Mouse (Mus musculus) forebrain, embryonic 14.5 days (tissue): Measurements from ENCODE around the gene Plxna4. TPM values are rescaled to one million over a fixed set of nuclear protein-coding genes. Genes with fewer than 3 reads are reported as not detected.

Experiments used
- ATAC-seq: fragments of 200-750 bp; cut with Nextera tagmentation; 2 replicates; pipeline ENCODE4 v1.8.0; 2017; ENCODE audit warnings: mild to moderate bottlenecking, moderate library complexity
- DNase-seq: peaks from one replicate; pipeline ENCODE4 v3.0.0-alpha.2; 2015; ENCODE audit warnings: low spot score
- H3K27ac ChIP-seq: fragments of 300-500 bp; sonication (generic); 2 replicates; pipeline ENCODE4 v1.5.1; 2014; ENCODE audit warnings: low read depth, mild to moderate bottlenecking, control low read depth, low read length, moderate library complexity
- H3K27me3 ChIP-seq: fragments of 300-500 bp; sonication (generic); replicated peaks from 2 replicates; pipeline ENCODE4 v1.6.1; 2014; ENCODE audit warnings: low read length, control low read depth, mixed read lengths; ENCODE audit not compliant: control insufficient read depth, insufficient read depth
- H3K36me3 ChIP-seq: fragments of 300-500 bp; sonication (generic); 2 replicates; pipeline ENCODE4 v1.6.1; 2014; ENCODE audit warnings: low read length, control low read depth; ENCODE audit not compliant: control insufficient read depth, insufficient read depth
- H3K4me1 ChIP-seq: fragments of 300-500 bp; sonication (generic); 2 replicates; pipeline ENCODE4 v1.6.1; 2014; ENCODE audit warnings: antibody characterized with exemption, low read length, control low read depth; ENCODE audit not compliant: control insufficient read depth, insufficient read depth
- H3K4me2 ChIP-seq: fragments of 300-500 bp; sonication (generic); 2 replicates; pipeline ENCODE4 v1.6.1; 2014; ENCODE audit warnings: mild to moderate bottlenecking, control low read depth, low read length
- H3K4me3 ChIP-seq: fragments of 300-500 bp; sonication (generic); 2 replicates; pipeline ENCODE4 v1.5.1; 2014; ENCODE audit warnings: low read depth, low read length, control low read depth
- H3K9ac ChIP-seq: fragments of 300-500 bp; sonication (generic); 2 replicates; pipeline ENCODE4 v1.6.1; 2014; ENCODE audit warnings: mild to moderate bottlenecking, low read length, control low read depth, moderate library complexity
- H3K9me3 ChIP-seq: fragments of 300-500 bp; sonication (generic); replicated peaks from 2 replicates; pipeline ENCODE4 v1.6.1; 2016; ENCODE audit warnings: low read length, control low read depth, mixed read lengths; ENCODE audit not compliant: control insufficient read depth
- WGBS: fragments of 180-500 bp; shearing (Covaris S2); extraction: QIAGEN DNeasy Blood & Tissue Kit; methylation state at CpG from one replicate; pipeline ENCODE4 v1.1.7; 2014; 5-methylcytosine and 5-hydroxymethylcytosine counted together
- polyA plus RNA-seq: library from polyadenylated mRNA; unstranded; fragments of >200 nt; fragmentation: Nextera tagmentation; extraction: Ambion mirVana; gene quantifications from 2 replicates; pipeline ENCODE4 v1.2.1, GENCODE M21; 2014

Gene Plxna4
- polyA plus RNA-seq, 1 experiment from 2014 or later = 19.9 TPM

DNA sequence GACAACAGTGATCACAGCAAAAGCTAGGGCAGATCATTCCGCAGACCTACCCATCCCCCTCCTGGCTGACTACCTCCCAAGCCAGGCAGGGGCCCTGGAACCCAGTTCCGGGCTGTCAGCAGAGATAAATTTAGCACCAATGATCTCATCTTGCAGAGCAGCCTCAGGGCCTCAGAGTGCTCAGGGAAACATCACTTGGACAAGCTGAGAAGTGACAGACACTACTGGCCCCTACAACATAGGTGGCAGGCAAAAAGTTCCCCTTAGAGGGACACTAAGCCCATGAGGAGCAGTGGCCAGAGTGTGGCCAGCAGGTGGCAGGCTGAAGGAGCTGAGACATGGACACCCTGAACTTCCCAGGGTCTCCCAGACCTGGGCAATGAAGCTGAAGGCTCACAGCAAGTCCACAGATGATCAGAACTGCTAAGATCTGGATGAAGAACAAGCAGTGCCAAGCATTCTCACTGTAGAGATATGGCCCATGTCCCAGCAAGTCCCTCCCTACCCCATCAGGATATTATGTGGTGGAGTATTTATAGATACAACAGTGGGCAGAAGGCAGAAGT lies 108.7 kb downstream of the Plxna4 start:
- H3K9ac ChIP-seq = no peak overlapping the region
- no peaks in the 10 kb centered on the region for H3K36me3 ChIP-seq
- no peaks in the 10 kb centered on the region for H3K9me3 ChIP-seq
- 0 out of 2 replicates have a peak, but pooled peaks cover 6% of the 10 kb centered on the region for H3K4me1 ChIP-seq
- H3K27me3 ChIP-seq = no peaks in the 10 kb centered on the region
- DNase-seq (no peak), ATAC-seq (no peak)
- 62% methylated on average over 2 of the region's 2 CpGs for WGBS
- no peak overlapping the region for H3K4me3 ChIP-seq
- H3K27ac ChIP-seq = no peak overlapping the region
- no peak overlapping the region for H3K4me2 ChIP-seq

DNA sequence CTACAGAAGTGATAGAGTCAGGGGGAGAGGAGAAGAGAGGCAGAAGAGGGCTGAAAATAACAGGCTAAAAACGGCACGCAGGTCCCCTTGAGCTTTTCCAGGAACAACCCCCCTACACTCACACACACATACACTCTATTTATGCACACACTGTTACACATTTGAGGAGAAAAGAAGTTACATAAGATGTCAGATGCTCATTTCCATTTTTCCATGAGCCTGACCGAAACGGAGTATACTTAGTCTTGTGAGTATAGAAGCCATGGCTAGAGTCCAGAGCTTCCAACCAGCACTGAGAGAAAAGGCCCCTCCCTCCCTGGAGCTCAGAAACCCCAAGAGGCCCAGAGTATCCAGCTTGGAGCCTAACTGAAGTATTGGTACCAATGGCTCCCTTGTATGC lies 112.0 kb downstream of the Plxna4 start:
- H3K27me3 ChIP-seq = no peaks in the 10 kb centered on the region
- no peaks in the 10 kb centered on the region for H3K36me3 ChIP-seq
- no peaks in the 10 kb centered on the region for H3K9me3 ChIP-seq
- ATAC-seq = no peak
- WGBS = 89% methylated on average over 4 of the region's 4 CpGs
- H3K4me2 ChIP-seq = no peak overlapping the region
- no peak overlapping the region for H3K4me3 ChIP-seq
- no peak overlapping the region for H3K9ac ChIP-seq
- 0 out of 2 replicates have a peak, but pooled peaks cover 3% of the 10 kb centered on the region for H3K4me1 ChIP-seq
- no peak for DNase-seq
- H3K27ac ChIP-seq = no peak overlapping the region

DNA sequence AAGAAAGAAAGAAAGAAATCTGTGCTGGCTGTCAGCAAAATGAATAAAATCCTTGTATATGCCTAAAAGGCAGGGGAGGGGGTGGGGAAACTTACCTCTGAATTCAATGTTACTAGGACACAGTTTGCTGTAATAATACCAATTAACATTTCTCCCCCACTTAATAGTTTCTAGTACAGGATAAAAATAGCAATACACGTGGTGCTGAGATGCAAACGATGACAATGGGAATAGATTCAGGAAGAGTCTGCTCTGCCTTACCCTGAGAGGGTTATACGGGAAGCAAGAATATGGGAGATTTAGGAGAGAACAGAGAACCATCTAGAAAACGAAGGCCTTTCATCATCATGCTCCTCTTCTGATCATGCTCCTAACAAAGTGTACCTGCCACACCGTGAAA lies 115.9 kb downstream of the Plxna4 start:
- no peak overlapping the region for H3K9ac ChIP-seq
- WGBS = 74% methylated on average over 5 of the region's 5 CpGs
- ATAC-seq (no peak), DNase-seq (no peak)
- no peaks in the 10 kb centered on the region; the same call in 1 of the 2 replicates for H3K4me1 ChIP-seq
- H3K27me3 ChIP-seq = no peaks in the 10 kb centered on the region
- H3K9me3 ChIP-seq = no peaks in the 10 kb centered on the region
- H3K4me2 ChIP-seq = no peak overlapping the region
- H3K27ac ChIP-seq = peak overlapping the region; percentile 24; the same call in 1 of the 2 replicates
- H3K36me3 ChIP-seq = no peaks in the 10 kb centered on the region
- no peak overlapping the region for H3K4me3 ChIP-seq

DNA sequence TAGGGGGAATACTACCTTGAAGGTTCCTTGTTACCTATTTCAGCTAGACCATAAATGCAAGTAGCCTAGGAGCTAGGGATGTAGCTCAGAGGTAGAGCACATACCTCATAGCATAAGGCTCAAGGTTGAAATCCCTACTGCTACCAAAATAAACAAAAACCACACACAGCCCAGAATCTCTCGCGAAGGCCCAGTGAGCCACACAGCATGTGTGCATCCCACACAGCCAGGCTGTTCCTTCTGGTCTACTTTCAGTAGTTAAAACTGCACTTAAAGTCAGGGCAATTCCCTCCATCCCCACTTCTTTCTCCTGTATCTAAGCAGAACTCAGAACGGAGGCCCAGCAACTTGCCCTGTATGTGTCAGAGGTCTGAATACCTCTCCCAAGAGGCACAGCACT lies 116.4 kb downstream of the Plxna4 start:
- H3K27ac ChIP-seq = peak overlapping the region; percentile 21; the same call in 1 of the 2 replicates
- no peak overlapping the region for H3K4me2 ChIP-seq
- ATAC-seq (no peak), DNase-seq (no peak)
- H3K27me3 ChIP-seq = no peaks in the 10 kb centered on the region
- no peaks in the 10 kb centered on the region for H3K36me3 ChIP-seq
- H3K4me1 ChIP-seq = no peaks in the 10 kb centered on the region; the same call in 1 of the 2 replicates
- H3K9ac ChIP-seq = no peak overlapping the region
- H3K4me3 ChIP-seq = no peak overlapping the region
- WGBS = 64% methylated on average over 3 of the region's 3 CpGs
- H3K9me3 ChIP-seq = no peaks in the 10 kb centered on the region

DNA sequence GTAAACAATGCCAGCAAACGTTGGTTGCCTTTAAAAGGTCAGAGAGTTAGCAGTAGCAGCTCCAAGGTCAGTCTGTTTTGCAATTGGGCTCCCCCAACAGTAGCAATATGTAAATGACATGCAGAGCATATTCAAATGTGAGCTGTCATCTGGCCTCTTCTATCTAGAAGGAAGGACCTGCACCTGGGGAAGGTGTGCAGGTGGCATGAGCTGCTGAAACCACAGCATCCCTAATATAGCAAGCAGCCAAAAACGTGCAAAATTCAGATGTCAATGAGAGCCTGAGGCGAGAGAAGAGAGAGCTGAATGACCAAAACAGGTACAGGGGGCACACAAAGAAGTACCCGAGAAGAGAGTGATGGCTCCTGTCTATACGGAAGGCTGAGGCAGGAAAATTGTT lies 118.8 kb downstream of the Plxna4 start:
- Histone ChIP-seq H3K9ac (no peak overlapping the region), H3K9me3 (no peaks in the 10 kb centered on the region), H3K36me3 (no peaks in the 10 kb centered on the region), H3K4me3 (no peak overlapping the region), H3K27ac (no peak overlapping the region), H3K27me3 (no peaks in the 10 kb centered on the region), H3K4me2 (no peak overlapping the region), H3K4me1 (no peaks in the 10 kb centered on the region; the same call in 1 of the 2 replicates)
- DNase-seq = no peak
- ATAC-seq = no peak
- 62% methylated on average over 5 of the region's 5 CpGs for WGBS

DNA sequence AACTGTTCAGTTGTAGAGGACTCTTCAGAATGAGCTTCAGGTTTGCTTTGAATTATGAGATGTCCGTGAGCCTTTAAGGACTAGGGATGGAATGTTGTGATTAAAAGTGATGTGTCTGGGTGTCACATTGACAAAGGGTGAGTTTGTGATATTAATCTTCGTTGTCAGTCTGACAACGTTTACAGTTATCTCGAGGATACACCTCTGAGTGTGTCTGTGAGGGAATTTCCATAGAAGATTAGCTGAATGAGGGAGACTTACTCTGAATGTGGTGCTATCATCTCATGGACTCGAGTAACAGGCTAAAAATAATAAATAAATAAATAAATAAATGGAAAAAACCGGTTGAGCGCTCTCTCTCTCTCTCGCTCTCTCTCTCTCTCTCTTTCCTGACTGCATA lies 122.9 kb downstream of the Plxna4 start:
- Histone ChIP-seq H3K27me3 (no peaks in the 10 kb centered on the region), H3K27ac (no peak overlapping the region), H3K9me3 (no peaks in the 10 kb centered on the region), H3K9ac (no peak overlapping the region), H3K36me3 (no peaks in the 10 kb centered on the region), H3K4me2 (no peak overlapping the region), H3K4me3 (no peak overlapping the region), H3K4me1 (no peaks in the 10 kb centered on the region; the same call in 1 of the 2 replicates)
- no peak for DNase-seq
- 86% methylated on average over 8 of the region's 8 CpGs for WGBS
- ATAC-seq = no peak

DNA sequence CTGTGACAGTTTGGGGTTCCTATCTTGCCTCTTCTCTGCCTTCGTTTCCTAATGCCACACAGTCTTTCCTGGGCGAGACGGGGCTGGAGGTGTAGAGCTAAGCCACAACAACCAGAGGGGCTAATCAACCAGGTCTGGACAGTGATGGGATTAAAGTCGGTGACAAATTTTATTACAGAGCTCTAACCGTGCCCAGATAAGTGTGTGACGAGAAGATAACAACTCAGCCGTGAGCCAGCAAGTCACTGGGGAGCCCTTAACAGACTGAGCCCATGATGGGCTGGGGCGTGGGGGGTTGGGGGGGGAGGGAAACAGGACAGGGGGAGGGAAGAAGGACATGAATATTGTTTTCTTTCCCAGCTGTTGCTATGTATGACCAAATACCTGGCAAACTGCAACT lies 123.4 kb downstream of the Plxna4 start:
- H3K9me3 ChIP-seq = no peaks in the 10 kb centered on the region
- H3K9ac ChIP-seq = no peak overlapping the region
- H3K4me1 ChIP-seq = no peaks in the 10 kb centered on the region; the same call in 1 of the 2 replicates
- DNase-seq = no peak
- 0 out of 2 replicates have a peak, but pooled peaks have one; percentile 7 for ATAC-seq
- H3K4me2 ChIP-seq = no peak overlapping the region
- no peak overlapping the region for H3K27ac ChIP-seq
- no peaks in the 10 kb centered on the region for H3K27me3 ChIP-seq
- no peak overlapping the region for H3K4me3 ChIP-seq
- no peaks in the 10 kb centered on the region for H3K36me3 ChIP-seq
- 67% methylated on average over 8 of the region's 8 CpGs for WGBS

DNA sequence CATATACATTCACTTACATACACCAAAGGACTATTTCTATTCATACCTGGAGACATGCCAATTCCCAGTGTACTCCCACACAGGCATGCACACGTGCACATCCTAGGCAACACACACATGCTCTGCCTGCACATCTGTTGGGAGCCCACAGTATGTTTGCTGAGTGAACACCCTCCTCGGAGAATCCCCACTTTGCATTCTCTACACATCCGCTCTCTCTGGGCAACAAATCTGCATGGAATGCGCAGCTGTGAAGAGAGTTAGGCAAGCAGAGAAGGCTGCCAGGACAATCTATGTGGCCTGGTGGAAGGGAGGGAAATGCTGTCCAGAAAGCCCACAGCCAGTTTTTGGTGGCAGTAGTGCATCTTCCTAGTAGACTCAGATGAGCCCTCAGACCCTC lies 123.9 kb downstream of the Plxna4 start:
- ATAC-seq = peak; percentile 69
- no peaks in the 10 kb centered on the region for H3K9me3 ChIP-seq
- no peak overlapping the region for H3K4me3 ChIP-seq
- WGBS = 68% methylated on average over 4 of the region's 4 CpGs
- H3K4me2 ChIP-seq = no peak overlapping the region
- DNase-seq = peak; percentile 65
- H3K36me3 ChIP-seq = no peaks in the 10 kb centered on the region
- no peak overlapping the region; the same call in 1 of the 2 replicates for H3K27ac ChIP-seq
- no peak overlapping the region for H3K9ac ChIP-seq
- H3K4me1 ChIP-seq = no peaks in the 10 kb centered on the region; the same call in 1 of the 2 replicates
- H3K27me3 ChIP-seq = no peaks in the 10 kb centered on the region

DNA sequence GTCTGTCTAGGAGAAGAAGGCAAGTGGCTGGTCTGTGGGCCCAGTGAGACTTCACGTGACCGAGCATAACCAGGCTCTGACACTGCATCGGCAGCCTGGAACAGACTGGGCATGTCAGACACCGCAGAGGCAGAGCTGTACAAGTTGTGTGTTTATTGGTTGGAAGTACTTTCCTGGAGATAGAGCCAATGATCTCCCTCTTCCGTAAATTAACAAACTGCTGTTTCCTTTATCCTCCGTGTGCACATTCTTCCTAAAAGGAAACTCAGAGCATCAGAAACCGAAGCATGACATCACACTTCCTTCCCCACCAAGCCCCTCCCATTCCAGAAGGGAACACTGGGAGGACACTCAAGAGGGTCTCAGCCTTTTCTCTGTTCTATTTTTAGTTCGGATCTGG lies 127.6 kb downstream of the Plxna4 start:
- no peak for DNase-seq
- no peaks in the 10 kb centered on the region for H3K9me3 ChIP-seq
- ATAC-seq = no peak
- no peak overlapping the region for H3K9ac ChIP-seq
- no peak overlapping the region for H3K4me3 ChIP-seq
- no peaks in the 10 kb centered on the region for H3K4me1 ChIP-seq
- H3K36me3 ChIP-seq = no peaks in the 10 kb centered on the region
- 87% methylated on average over 8 of the region's 8 CpGs for WGBS
- H3K4me2 ChIP-seq = no peak overlapping the region
- no peak overlapping the region for H3K27ac ChIP-seq
- no peaks in the 10 kb centered on the region for H3K27me3 ChIP-seq
